Mouse (Mus musculus): ENCODE results near the gene Rnaseh2a.

DNA sequence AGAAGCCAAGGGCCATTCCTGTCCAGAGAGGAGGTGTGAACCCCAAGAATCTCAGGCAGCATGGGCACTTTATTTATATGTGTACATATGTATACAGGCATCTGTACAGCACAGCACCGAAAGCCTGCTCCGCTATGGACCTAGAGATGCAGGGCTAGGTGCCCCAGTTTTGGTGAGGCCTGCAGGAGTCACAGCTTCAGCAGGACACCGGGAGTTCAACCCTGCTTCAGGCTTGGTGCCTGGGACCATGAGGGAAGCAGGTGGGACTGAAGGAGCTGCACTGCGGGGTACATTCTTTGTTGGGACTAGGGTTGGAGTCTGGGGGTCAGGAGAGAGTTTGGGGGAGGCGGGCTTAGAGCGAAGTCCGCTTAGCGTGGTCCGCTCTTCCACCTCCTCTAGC lies 57.7 kb downstream of the Rnaseh2a start:
- no peak for TF ChIP-seq POLR2A (IDR thresholded peaks at IDR 0.05; ENCODE audit: insufficient read depth, low read depth, low read length)
- TF ChIP-seq CTCF (IDR thresholded peaks at IDR 0.05; ENCODE audit: insufficient read depth, low read depth, low read length), result no peak
